Mouse (Mus musculus) embryonic fibroblast, embryonic 13.5 days (primary cell): ENCODE results near the gene Ryr2. TPM values are rescaled to one million over a fixed set of nuclear protein-coding genes. Genes with fewer than 3 reads are reported as not detected.
A peak's percentile ranks its signal among the peaks of the same experiment; 100 is the strongest.
"Not testable (repeated sequence)": the region's sequence is repeated elsewhere in the genome, so short reads cannot be mapped to it uniquely, and the experiment has no call there.

Experiments used
- H3K27ac ChIP-seq: 2 replicates; pipeline ENCODE4 v1.5.1; 2012; ENCODE audit warnings: low read length, control low read depth, inconsistent platforms; ENCODE audit not compliant: insufficient read depth
- H3K4me1 ChIP-seq: 2 replicates; pipeline ENCODE4 v1.6.1; 2011; ENCODE audit warnings: low read length; ENCODE audit not compliant: control insufficient read depth, insufficient read depth
- H3K4me3 ChIP-seq: 2 replicates; pipeline ENCODE4 v1.5.1; 2011; ENCODE audit warnings: mild to moderate bottlenecking, control low read depth, low read length; ENCODE audit not compliant: insufficient read depth
- CTCF ChIP-seq: IDR thresholded peaks from 2 replicates; pipeline ENCODE4 v1.5.1; 2011; ENCODE audit warnings: mild to moderate bottlenecking, control low read depth, low read length, moderate library complexity, borderline replicate concordance; ENCODE audit not compliant: insufficient read depth
- POLR2A ChIP-seq: IDR thresholded peaks from 2 replicates; pipeline ENCODE4 v1.6.1; 2011; ENCODE audit warnings: low read depth, mild to moderate bottlenecking, control low read depth, low read length, moderate library complexity
- polyA plus RNA-seq: library from polyadenylated mRNA; stranded (reverse); fragments of >200 nt; gene quantifications from 2 replicates; pipeline ENCODE4 v1.2.4, GENCODE M21; 2011; ENCODE audit warnings: low read depth; ENCODE audit not compliant: missing spikeins, insufficient read length

Ryr2 gene
- polyA plus RNA-seq, 1 experiment, result 0.14 TPM

GRCm38 (mm10) chr13:11644846-11645245 lies 461.9 kb downstream of the Ryr2 start:
- TF ChIP-seq CTCF (no peak), POLR2A (no peak)
- Histone ChIP-seq H3K4me3 (no peak overlapping the region), H3K4me1 (no peaks in the 10 kb centered on the region), H3K27ac (no peak overlapping the region)

GRCm38 (mm10) chr13:11636383-11636782 lies 470.4 kb downstream of the Ryr2 start:
- Histone ChIP-seq H3K4me1 (no peaks in the 10 kb centered on the region), H3K4me3 (no peak overlapping the region), H3K27ac (no peak overlapping the region)
- no peak for TF ChIP-seq POLR2A
- TF ChIP-seq CTCF, result no peak

- H3K4me1 ChIP-seq, result no peaks in the 10 kb centered on the region
- no peak overlapping the region for H3K4me3 ChIP-seq
- TF ChIP-seq POLR2A (no peak), CTCF (no peak)
- H3K27ac ChIP-seq, result no peak overlapping the region
Observed at GRCm38 (mm10) chr13:11624513-11624912, 482.2 kb downstream of the Ryr2 start.

GRCm38 (mm10) chr13:11595431-11595830 lies 511.3 kb downstream of the Ryr2 start:
- TF ChIP-seq CTCF, result no peak
- no peak for TF ChIP-seq POLR2A
- Histone ChIP-seq H3K4me3 (no peak overlapping the region), H3K27ac (no peak overlapping the region), H3K4me1 (no peaks in the 10 kb centered on the region)

GRCm38 (mm10) chr13:11585283-11585682 lies 521.5 kb downstream of the Ryr2 start:
- Histone ChIP-seq H3K4me3 (no peak overlapping the region), H3K4me1 (no peaks in the 10 kb centered on the region), H3K27ac (no peak overlapping the region)
- TF ChIP-seq CTCF, result no peak
- no peak for TF ChIP-seq POLR2A

GRCm38 (mm10) chr13:11572552-11572951 lies 534.2 kb downstream of the Ryr2 start:
- H3K4me1 ChIP-seq, result no peaks in the 10 kb centered on the region
- TF ChIP-seq POLR2A, result no peak
- no peak for TF ChIP-seq CTCF
- H3K4me3 ChIP-seq, result no peak overlapping the region
- H3K27ac ChIP-seq, result no peak overlapping the region

GRCm38 (mm10) chr13:11567376-11567775 lies 539.4 kb downstream of the Ryr2 start:
- TF ChIP-seq CTCF, result no peak
- TF ChIP-seq POLR2A, result no peak
- no peak overlapping the region for H3K27ac ChIP-seq
- H3K4me1 ChIP-seq, result no peaks in the 10 kb centered on the region; the same call in 1 of the 2 replicates
- no peak overlapping the region for H3K4me3 ChIP-seq

- H3K27ac ChIP-seq, result no peak overlapping the region
- no peak for TF ChIP-seq CTCF
- TF ChIP-seq POLR2A, result no peak
- no peaks in the 10 kb centered on the region; the same call in 1 of the 2 replicates for H3K4me1 ChIP-seq
- no peak overlapping the region for H3K4me3 ChIP-seq
Observed at GRCm38 (mm10) chr13:11566486-11566885, 540.3 kb downstream of the Ryr2 start.

- Histone ChIP-seq H3K27ac (no peak overlapping the region), H3K4me1 (no peaks in the 10 kb centered on the region; the same call in 1 of the 2 replicates), H3K4me3 (no peak overlapping the region)
- TF ChIP-seq CTCF, result no peak
- no peak for TF ChIP-seq POLR2A
Observed at GRCm38 (mm10) chr13:11563224-11564024, 543.3 kb downstream of the Ryr2 start.

GRCm38 (mm10) chr13:11549644-11550043 lies 557.1 kb downstream of the Ryr2 start:
- TF ChIP-seq POLR2A (no peak), CTCF (no peak)
- no peaks in the 10 kb centered on the region for H3K4me1 ChIP-seq
- no peak overlapping the region for H3K4me3 ChIP-seq

GRCm38 (mm10) chr13:11549136-11549535 lies 557.6 kb downstream of the Ryr2 start:
- not testable (repeated sequence) for H3K4me3 ChIP-seq, H3K4me1 ChIP-seq
- H3K27ac ChIP-seq, result peak overlapping the region; percentile 82

More at GRCm38 (mm10) chr13:11549644-11550043, 557.1 kb downstream of the Ryr2 start:
- peak overlapping the region; percentile 65; the same call in 1 of the 2 replicates for H3K27ac ChIP-seq
